Mouse (Mus musculus) hindbrain, embryonic 16.5 days (tissue): ENCODE data around the gene E130114P18Rik. TPM values are rescaled to one million over a fixed set of nuclear protein-coding genes. Genes with fewer than 3 reads are reported as not detected.

Experiments used
- ATAC-seq: fragments of 200-750 bp; cut with Nextera tagmentation; 2 replicates; pipeline ENCODE4 v1.8.0; 2017; ENCODE audit warnings: moderate TSS enrichment, moderate library complexity
- H3K27ac ChIP-seq: fragments of 300-500 bp; sonication (generic); 2 replicates; pipeline ENCODE4 v1.5.1; 2014; ENCODE audit warnings: low read depth, mild to moderate bottlenecking, control low read depth, low read length, moderate library complexity
- H3K27me3 ChIP-seq: fragments of 300-500 bp; sonication (generic); replicated peaks from 2 replicates; pipeline ENCODE4 v1.6.1; 2014; ENCODE audit warnings: low read length; ENCODE audit not compliant: control insufficient read depth, insufficient read depth
- H3K36me3 ChIP-seq: fragments of 300-500 bp; sonication (generic); 2 replicates; pipeline ENCODE4 v1.6.1; 2014; ENCODE audit warnings: mild to moderate bottlenecking, low read length, moderate library complexity, mixed read lengths; ENCODE audit not compliant: control insufficient read depth, insufficient read depth
- H3K4me1 ChIP-seq: fragments of 300-500 bp; sonication (generic); 2 replicates; pipeline ENCODE4 v1.6.1; 2014; ENCODE audit warnings: low read depth, low read length; ENCODE audit not compliant: control insufficient read depth, insufficient read depth
- H3K4me2 ChIP-seq: fragments of 300-500 bp; sonication (generic); 2 replicates; pipeline ENCODE4 v1.6.1; 2014; ENCODE audit warnings: mild to moderate bottlenecking, low read length, control low read depth, moderate library complexity
- H3K4me3 ChIP-seq: fragments of 300-500 bp; sonication (generic); 2 replicates; pipeline ENCODE4 v1.5.1; 2014; ENCODE audit warnings: mild to moderate bottlenecking, low read length, control low read depth, moderate library complexity
- H3K9ac ChIP-seq: fragments of 300-500 bp; sonication (generic); 2 replicates; pipeline ENCODE4 v1.6.1; 2014; ENCODE audit warnings: low read depth, mild to moderate bottlenecking, control low read depth, low read length, moderate library complexity
- H3K9me3 ChIP-seq: fragments of 300-500 bp; sonication (generic); 2 replicates; pipeline ENCODE4 v1.6.1; 2014; ENCODE audit warnings: mild to moderate bottlenecking, low read length, moderate library complexity; ENCODE audit not compliant: control insufficient read depth
- WGBS: fragments of 180-500 bp; shearing (Covaris S2); extraction: QIAGEN DNeasy Blood & Tissue Kit; methylation state at CpG from one replicate; pipeline ENCODE4 v1.1.7; 2014; 5-methylcytosine and 5-hydroxymethylcytosine counted together
- polyA plus RNA-seq: library from polyadenylated mRNA; unstranded; fragments of >200 nt; fragmentation: Nextera tagmentation; extraction: Ambion mirVana; gene quantifications from 2 replicates; pipeline ENCODE4 v1.2.1, GENCODE M21; 2015

Gene E130114P18Rik
- polyA plus RNA-seq, 1 experiment from 2014 or later = 21.5 TPM

DNA sequence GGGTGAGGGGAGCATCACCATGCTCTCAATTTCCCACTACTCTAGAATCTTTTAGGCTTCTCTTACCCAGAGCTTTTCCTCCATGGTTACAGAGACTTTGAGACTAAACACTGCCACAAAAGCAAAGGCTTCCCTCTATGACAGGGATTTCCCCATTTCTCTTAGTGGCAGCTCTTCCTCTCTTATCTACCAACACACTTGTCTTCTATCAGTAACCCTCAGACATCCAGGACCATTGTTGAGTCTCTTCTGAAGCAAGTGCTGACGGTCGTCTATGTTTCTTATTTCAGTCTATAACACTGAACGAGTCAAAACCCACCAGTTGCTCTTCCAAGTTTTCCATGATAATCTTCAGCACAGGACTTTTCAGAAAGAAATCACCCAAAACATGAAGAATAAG is 137.5 kb downstream of the E130114P18Rik start:
- Histone ChIP-seq H3K9ac (no peak overlapping the region), H3K4me1 (peaks cover 1% of the 10 kb centered on the region; the same call in 1 of the 2 replicates), H3K4me2 (no peak overlapping the region), H3K27me3 (no peaks in the 10 kb centered on the region), H3K9me3 (no peaks in the 10 kb centered on the region), H3K27ac (no peak overlapping the region), H3K4me3 (no peak overlapping the region), H3K36me3 (no peaks in the 10 kb centered on the region)
- WGBS = 92% methylated on average over 3 of the region's 3 CpGs
- no peak for ATAC-seq

GRCm38 (mm10) chr4:97636569-97636968 is 141.3 kb downstream of the E130114P18Rik start:
- H3K27me3 ChIP-seq = no peaks in the 10 kb centered on the region
- no peak for ATAC-seq
- 100% methylated on average over 1 of the region's 1 CpGs for WGBS
- H3K9ac ChIP-seq = no peak overlapping the region
- peaks cover 4% of the 10 kb centered on the region; the same call in 1 of the 2 replicates for H3K4me1 ChIP-seq
- no peak overlapping the region for H3K4me3 ChIP-seq
- no peaks in the 10 kb centered on the region for H3K9me3 ChIP-seq
- H3K4me2 ChIP-seq = no peak overlapping the region
- no peaks in the 10 kb centered on the region for H3K36me3 ChIP-seq
- H3K27ac ChIP-seq = no peak overlapping the region; the same call in 1 of the 2 replicates

DNA sequence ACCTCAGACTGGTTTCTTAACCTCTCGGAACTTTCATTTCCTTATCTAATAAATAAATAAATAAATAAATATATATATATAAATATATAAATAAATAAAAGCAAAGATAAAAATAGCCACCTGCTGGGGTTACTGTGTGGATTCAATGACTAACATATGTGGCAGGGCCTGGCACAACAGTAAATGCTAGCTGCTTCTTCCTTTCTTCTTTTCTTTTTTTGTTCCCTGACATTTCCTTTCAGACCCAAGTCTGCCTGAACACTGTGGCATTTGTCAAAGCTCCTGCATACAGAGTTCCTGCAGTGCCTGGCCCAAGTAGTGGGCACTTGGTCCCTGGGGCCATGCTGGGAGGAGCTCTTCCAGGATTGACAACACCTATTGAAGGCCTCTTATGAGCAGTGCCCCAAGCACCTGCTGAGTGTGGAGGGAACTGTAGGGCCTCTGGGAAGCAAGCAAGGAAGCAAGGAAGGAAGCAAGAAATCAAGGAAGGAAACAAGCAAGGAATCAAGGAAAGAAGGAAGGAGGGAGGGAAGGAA is 142.1 kb downstream of the E130114P18Rik start:
- Histone ChIP-seq H3K9me3 (no peaks in the 10 kb centered on the region), H3K4me2 (no peak overlapping the region), H3K27ac (no peak overlapping the region), H3K36me3 (no peaks in the 10 kb centered on the region), H3K9ac (no peak overlapping the region), H3K27me3 (no peaks in the 10 kb centered on the region), H3K4me3 (no peak overlapping the region), H3K4me1 (peaks cover 4% of the 10 kb centered on the region; the same call in 1 of the 2 replicates)
- ATAC-seq = peak; percentile 62
- WGBS = 28% methylated on average over 1 of the region's 1 CpGs

DNA sequence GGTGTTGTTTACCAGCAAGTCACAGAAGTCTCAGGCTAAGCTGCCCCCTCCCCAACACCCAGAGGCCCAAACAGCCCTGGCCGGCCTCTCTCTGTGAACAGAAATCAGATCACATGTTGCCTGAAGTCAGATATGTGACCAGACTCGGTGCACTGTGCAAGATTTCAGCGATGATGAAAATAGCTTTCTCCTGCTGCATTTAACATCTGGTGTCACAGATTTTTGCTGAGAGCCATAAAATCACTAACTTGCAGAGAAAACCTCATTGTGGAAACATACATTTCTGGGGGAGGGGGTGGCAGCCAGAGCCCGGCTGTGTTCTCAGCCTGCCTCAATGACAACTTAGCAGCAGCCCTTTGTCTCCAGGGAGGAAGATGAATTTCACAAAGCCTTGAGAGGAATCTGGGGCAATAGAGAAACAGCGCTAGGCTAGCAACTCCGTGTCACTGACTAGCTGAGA is 142.6 kb downstream of the E130114P18Rik start:
- H3K9me3 ChIP-seq = no peaks in the 10 kb centered on the region
- no peaks in the 10 kb centered on the region for H3K36me3 ChIP-seq
- H3K4me2 ChIP-seq = no peak overlapping the region
- H3K9ac ChIP-seq = no peak overlapping the region
- peak overlapping the region; percentile 0; the same call in 1 of the 2 replicates for H3K27ac ChIP-seq
- ATAC-seq = peak; percentile 69
- 17% methylated on average over 6 of the region's 6 CpGs for WGBS
- H3K27me3 ChIP-seq = no peaks in the 10 kb centered on the region
- H3K4me1 ChIP-seq = peaks cover 4% of the 10 kb centered on the region; the same call in 1 of the 2 replicates
- H3K4me3 ChIP-seq = no peak overlapping the region

DNA sequence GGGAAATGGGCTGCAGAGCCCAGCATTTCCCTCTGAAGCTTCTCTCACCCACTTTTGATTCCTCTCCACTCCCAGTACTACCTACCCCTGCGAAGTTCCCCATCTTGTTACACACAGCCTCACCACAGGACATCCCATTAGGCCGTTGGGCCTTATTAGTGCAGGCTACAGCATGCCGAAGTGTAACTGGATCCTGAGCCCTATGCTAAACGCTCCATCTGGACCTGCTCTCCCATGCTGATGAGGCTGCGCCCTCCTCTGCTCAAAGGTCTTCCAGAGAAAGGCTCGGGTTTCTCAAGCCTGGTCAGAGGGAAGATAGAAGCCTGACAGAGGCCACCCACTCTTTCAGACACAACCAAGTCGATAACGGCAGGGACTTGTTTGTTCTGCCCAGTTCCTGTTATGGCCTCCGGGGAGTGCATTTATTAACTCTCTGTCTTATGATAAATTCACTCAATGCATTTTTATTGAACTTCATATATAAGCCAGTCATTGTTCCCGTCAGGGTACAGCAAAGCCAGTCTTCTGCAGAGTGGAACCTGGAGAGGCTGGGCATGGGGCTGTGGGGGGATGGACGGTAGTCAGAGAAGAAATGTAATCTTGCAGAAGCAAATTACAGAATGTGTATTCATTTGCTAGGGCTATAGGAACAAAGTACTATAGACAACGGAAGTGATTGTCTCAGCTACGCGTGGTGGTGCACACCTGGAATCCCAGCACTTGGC is 148.8 kb downstream of the E130114P18Rik start:
- Histone ChIP-seq H3K9ac (no peak overlapping the region), H3K4me1 (peaks cover 5% of the 10 kb centered on the region), H3K27me3 (no peaks in the 10 kb centered on the region), H3K4me2 (no peak overlapping the region), H3K27ac (no peak overlapping the region), H3K4me3 (no peak overlapping the region), H3K9me3 (no peaks in the 10 kb centered on the region), H3K36me3 (no peaks in the 10 kb centered on the region)
- ATAC-seq = peak; percentile 69
- WGBS = 33% methylated on average over 14 of the region's 14 CpGs

DNA sequence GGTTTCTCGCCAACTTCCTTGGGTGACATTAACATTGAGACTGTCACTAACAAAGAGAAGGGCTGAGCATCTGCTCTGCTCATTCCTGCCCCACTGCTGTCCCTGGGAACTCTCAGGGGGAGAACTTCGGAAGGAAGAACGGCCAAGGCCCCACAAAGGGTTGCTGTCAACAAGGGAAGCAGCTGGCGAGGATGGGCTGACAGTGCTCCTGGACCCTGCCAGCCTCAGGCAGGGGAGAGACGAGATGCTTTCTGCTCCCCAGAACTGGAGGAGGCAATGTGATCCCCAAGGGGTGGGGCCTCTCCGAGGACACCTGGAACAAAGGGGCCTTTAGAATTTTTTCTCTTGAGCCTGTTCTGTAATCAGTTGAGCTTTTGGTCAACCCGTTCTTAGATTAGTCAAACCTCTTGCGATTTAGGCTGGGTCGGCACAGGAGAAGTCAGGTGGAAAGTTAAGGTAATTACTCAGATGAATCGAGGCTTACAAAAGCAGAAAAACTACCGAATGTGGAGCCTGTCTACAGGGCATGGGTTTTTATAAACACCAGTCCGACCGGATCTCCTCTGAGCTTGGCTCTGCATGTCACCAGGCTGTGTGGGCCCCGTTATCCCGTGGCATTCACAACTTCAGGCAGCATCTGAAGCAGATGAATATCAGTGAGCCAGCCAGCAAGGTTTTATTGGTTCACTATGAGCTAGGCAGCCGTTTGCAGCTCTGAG is 151.7 kb downstream of the E130114P18Rik start:
- H3K27ac ChIP-seq = peak overlapping the region; percentile 11; the same call in 1 of the 2 replicates
- ATAC-seq = peak; percentile 72

DNA sequence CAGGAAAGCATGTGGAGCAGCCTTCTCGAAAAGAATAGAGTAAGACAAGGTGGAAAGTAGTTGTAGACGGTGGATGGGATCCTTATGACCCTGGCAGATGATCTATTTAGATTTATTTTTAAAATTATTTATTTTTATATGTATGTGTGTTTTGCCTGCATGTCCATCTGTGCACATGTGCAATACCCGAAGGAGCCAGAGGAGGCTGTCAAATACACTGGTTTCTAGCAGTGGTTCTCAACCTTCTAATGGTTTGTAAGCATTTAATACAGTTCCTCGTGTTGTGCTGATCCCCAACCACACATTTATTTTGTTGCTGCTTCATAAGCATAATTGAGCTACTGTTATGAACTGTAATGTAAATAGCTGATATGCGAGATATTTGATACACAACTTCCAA is 154.7 kb downstream of the E130114P18Rik start:
- H3K36me3 ChIP-seq = no peaks in the 10 kb centered on the region
- ATAC-seq = no peak
- WGBS = 79% methylated on average over 5 of the region's 5 CpGs
- H3K9me3 ChIP-seq = no peaks in the 10 kb centered on the region
- H3K27me3 ChIP-seq = no peaks in the 10 kb centered on the region
- no peak overlapping the region for H3K27ac ChIP-seq
- H3K4me1 ChIP-seq = peaks cover 9% of the 10 kb centered on the region
- H3K4me3 ChIP-seq = no peak overlapping the region
- H3K4me2 ChIP-seq = no peak overlapping the region
- no peak overlapping the region for H3K9ac ChIP-seq

More for the DNA sequence above, 151.7 kb downstream of the E130114P18Rik start:
- WGBS = 24% methylated on average over 16 of the region's 16 CpGs
- no peaks in the 10 kb centered on the region for H3K36me3 ChIP-seq
- H3K4me1 ChIP-seq = peaks cover 5% of the 10 kb centered on the region
- no peak overlapping the region for H3K4me3 ChIP-seq
- H3K27me3 ChIP-seq = no peaks in the 10 kb centered on the region
- H3K4me2 ChIP-seq = no peak overlapping the region
- H3K9me3 ChIP-seq = no peaks in the 10 kb centered on the region
- no peak overlapping the region for H3K9ac ChIP-seq

DNA sequence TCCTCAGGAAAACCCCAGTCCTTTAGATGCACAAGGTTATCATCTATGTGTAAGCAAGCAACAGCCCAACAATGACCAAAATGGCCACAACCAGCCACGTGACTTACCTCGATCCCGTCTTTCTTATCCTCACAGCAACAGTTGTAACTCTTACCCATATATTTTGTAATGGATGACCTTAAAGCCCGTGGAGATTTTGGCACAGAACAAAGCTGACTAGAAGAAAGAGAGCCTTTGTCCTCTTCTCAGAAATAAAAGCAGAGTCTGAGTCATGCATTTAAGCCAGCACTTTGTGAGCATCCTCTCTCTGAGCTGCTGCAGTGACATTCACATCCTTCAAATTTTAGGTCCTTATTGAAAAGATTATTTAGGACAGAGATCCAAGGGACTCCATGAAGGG is 156.1 kb downstream of the E130114P18Rik start:
- ATAC-seq = no peak
- Histone ChIP-seq H3K27ac (no peak overlapping the region), H3K27me3 (no peaks in the 10 kb centered on the region), H3K9me3 (no peaks in the 10 kb centered on the region), H3K4me1 (peaks cover 9% of the 10 kb centered on the region), H3K36me3 (no peaks in the 10 kb centered on the region), H3K4me2 (no peak overlapping the region), H3K4me3 (no peak overlapping the region), H3K9ac (no peak overlapping the region)
- 61% methylated on average over 4 of the region's 4 CpGs for whole genome bisulfite sequencing

GRCm38 (mm10) chr4:97620409-97620808 is 157.5 kb downstream of the E130114P18Rik start:
- no peak overlapping the region for H3K4me3 ChIP-seq
- WGBS = 58% methylated on average over 1 of the region's 1 CpGs
- H3K9ac ChIP-seq = no peak overlapping the region
- H3K9me3 ChIP-seq = no peaks in the 10 kb centered on the region
- H3K27ac ChIP-seq = no peak overlapping the region
- no peak overlapping the region for H3K4me2 ChIP-seq
- no peaks in the 10 kb centered on the region for H3K27me3 ChIP-seq
- 0 out of 2 replicates have a peak, but pooled peaks have one; percentile 38 for ATAC-seq
- peaks cover 9% of the 10 kb centered on the region for H3K4me1 ChIP-seq
- no peaks in the 10 kb centered on the region for H3K36me3 ChIP-seq
